Mouse (Mus musculus) lung, adult 18-20 months (tissue): ENCODE measurements around the gene Cacng4.

Experiments
- DNase-seq, 2 experiments: peaks; one replicate each; pipeline ENCODE4 v3.0.0; 2022; ENCODE audit warnings: mixed read lengths in 2 of 2

Gene Cacng4

DNA sequence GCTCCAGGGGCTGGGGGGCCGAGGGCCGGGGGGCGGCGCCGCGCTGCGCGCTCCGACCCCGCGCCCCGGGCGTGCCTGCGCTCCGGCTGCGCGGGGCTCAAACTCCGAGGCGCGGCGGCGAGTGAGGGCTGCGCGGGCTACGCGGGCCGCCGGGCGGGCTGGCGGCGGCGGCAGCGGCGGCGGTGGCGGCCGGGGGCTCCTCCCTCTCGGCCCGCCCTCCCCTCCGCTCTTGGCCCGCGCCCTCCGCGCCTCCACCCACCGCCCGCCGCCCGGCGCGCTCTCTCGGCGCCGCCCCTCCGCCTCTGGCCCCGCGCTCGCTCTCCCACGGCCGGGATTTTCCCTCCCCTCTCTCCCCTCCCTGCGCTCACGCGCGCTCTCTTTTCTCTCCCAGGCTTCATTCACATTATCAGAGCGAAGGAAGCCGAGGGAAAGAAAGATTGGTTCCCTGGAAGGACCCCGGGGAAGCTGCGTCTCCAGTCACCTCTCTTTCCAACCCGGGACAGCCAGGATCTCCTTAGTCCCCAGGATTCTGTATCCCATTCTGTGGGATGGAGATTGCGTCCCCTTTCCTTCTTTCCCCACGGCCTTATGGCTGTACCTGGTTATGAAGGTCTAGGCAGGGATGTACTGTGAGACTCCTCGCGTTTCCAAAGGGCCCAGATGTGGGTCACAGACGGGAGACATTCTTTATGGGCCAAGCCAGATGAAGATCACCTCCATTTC is at the start of gene Cacng4:
TSS of gene Cacng4 (minus strand) at position 11 of the 723 bp plus-strand sequence.
- no peak for DNase-seq

DNA sequence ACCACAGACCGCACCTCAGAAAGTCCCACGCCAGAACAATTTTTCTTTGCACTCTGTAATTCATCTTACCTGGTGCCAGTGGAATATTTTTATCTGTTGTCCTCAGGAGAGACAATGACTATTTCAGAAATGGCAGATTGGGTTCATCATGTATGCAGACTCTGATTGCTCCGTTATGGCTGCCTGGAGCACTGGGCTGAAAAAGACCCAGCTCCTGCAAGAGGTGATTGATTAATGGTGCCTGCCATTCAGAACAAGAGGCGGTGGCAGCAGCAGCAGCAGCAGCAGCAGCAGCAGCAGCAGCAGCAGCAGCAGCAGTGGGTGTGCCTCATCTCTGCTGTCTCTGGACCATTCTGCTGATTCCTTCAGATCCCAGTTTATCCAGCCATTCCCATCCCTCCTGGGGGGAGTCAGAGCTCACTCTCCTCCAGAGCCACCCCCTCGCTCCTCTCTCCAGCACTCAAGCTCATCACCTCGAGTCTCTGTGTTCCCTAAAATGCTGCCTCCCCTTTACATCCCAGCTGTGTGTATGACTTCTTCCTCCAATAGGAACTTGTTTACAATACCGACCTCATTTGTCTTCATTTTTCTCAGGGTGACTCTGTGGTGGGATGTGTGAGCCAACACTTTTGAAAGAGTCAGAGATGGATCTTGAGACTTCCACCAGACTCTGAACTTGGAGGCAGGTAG is 39.1 kb upstream of the Cacng4 start:
- no peak for DNase-seq

DNA sequence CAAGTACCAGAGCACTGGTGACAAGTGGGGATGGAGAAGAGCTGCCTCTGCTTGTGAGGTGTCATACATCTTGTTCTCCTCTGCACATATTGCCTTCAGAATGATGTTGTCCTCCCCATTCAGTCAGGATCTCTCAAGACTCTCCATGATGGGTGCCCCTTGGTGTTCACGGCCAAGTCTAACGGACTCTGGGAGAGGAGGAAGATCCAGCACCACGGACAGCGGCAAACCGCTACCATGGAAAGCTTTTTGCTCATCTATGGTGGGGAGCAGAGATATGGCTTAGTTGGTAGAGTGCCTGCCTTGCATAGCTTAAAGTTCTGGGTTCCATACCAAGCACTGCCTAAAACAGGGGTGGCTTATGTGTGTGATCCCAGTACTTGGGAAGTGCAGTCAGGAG is 22.8 kb upstream of the Cacng4 start:
- DNase-seq, result no peak

- no peak for DNase-seq
Measured at GRCm38 (mm10) chr11:107812941-107813648, 18.7 kb upstream of the Cacng4 start.

DNA sequence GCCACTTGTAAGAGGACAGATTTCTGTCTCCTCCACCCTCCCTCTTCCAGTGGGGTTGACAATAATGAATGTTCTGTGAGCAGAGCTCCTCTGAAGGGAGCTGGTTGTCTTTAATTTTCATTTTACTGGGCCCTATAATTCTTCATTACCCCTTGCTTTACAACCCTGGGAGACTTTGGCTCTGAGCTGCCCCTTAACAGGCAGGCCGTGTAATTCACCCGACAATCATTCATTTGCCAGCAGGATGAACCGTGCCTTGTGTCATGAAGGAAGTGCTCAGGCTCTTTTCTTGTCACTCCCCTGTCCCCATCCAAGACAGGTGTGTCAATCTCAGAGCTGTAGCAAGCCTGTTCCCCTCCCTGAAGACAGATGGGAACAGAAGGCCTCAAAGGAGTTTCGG is 18.1 kb upstream of the Cacng4 start:
- no peak for DNase-seq

DNA sequence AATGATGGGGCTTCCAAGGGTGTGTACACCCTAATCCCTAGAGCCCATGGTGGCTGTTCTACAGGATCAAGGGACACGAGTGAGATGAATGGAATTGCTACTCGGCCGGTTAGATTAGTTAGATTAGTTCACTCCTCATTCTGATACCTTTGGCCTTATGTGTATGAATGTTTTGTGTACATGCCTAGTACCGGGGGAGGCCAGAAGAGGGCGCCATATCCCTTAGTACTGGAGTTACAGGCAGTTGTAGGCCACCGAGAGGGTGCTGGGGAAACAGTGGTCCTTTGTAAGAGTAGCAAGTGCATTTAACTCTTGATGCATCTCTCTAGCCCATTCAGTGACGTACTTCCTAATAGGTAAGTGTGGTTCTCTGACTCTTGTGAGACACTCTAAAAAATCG is 14.2 kb upstream of the Cacng4 start:
- DNase-seq, result no peak

DNA sequence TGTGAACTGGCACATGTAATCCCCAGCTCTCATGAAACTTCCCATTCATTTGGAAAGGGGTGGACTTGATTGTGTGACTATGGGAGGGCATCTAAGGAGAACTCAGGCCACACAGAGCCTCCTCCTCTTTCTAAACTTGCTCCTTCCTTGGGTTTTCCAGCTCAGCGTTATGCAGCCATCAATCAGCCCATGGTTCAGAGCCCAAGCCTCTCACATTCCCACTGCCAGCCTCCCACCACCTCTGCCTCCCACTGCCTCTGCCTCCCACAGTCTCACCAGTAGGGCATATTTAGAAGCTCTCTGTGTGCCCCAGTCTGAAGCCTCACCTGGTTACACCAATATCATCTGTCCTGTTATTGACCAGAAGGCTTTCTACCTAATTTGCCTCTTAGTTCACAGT is 11.7 kb upstream of the Cacng4 start:
- no peak for DNase-seq

GRCm38 (mm10) chr11:107801946-107802345 is 7.6 kb upstream of the Cacng4 start:
- no peak for DNase-seq

DNA sequence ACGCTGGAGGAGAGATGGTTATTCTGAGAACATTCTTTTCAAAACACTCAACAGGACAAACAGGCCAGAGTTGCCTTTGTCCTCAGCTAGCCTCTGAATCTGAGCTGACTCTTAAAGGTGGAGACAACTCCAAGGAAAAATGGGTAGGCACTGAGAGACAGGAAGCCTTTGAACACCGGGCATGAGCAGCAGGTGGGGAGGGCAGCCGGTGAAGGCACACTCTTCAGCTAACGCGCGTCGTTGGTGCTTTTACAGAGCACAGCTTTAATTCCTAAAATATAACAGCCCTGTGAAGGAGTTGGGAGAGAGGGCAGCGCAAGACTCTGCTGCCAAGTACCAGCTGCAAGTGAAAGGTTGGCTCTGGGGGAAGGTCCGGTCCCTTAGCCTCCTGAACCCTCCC is 5.0 kb upstream of the Cacng4 start:
- DNase-seq, result no peak

- no peak for DNase-seq
Measured at GRCm38 (mm10) chr11:107796346-107796745, 2.0 kb upstream of the Cacng4 start.

DNA sequence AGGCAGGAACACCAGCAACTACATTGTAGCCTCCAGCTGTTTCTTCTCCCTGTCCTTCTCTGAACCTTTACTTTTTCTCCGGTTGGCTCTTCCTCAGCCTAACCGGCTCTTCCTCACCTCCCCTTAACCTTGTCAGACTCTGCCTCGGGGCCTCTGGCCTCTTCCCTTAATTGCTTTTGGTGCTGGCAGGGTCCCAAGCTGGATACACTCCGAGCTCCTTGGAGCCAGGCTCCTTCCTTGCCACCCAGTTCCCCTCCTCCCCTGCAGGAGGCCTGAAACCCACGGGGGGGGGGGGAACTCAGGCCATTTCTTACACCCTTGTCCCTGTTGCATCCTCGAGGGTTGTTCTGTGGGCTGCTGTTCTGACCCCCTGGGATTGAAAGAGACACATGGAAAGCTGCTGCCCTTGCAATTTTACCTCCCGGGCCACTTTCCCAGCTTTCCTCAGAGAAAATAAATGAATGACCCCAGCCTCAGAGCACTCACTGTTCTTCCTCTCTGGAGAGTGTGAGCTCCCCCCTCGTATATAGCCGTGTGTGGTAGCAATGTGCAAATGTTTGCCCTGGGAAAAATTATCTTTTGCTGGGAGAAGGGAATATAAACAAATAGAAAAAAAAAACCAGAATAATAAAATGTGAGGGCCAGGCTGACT is 1.2 kb upstream of the Cacng4 start:
- no peak for DNase-seq

DNA sequence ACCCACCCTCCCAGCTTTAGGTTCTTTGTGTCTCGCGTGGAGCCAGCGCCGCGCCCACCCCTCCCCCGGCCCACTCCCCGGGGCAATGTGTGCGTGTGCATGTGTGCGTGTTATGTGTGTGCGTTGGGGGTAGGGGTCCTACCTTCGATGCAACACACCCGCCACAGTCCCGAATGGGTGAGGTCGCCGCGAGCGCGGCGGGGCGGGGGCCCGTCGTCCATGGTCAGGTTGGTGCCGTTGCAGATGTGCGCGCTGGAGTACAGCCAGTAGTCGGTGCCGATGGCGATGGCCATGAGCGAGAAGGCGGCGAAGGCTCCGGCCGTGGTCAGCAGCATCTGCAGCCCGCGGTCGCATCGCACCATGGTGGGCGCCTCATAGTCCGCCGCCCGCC is 259 bp downstream of the Cacng4 start:
- no peak for DNase-seq

GRCm38 (mm10) chr11:107793200-107794102 is 906 bp downstream of the Cacng4 start:
- DNase-seq, result no peak

GRCm38 (mm10) chr11:107792136-107792535 is 2.2 kb downstream of the Cacng4 start:
- DNase-seq, result no peak

DNA sequence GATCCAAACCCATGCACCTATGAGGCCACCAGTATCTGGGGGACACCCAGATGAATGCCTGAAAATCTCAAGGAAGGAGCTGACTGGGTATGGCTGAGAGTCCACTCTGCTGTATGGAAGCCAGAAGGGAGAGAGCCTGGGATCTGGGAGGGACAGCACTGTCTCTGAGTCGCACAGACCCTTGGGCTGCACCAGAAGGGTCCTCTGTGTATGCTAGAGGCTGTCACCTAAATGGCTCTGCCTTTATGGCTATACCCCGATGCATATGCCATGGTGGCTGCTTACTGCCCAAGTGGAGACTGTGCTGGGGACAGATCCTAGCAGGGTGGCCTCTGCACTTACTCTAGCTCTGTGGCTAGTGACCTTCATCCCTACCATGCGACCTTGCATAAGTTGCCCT is 8.6 kb downstream of the Cacng4 start:
- DNase-seq, result no peak

- no peak for DNase-seq
Measured at GRCm38 (mm10) chr11:107785288-107785687, 9.1 kb downstream of the Cacng4 start.

DNA sequence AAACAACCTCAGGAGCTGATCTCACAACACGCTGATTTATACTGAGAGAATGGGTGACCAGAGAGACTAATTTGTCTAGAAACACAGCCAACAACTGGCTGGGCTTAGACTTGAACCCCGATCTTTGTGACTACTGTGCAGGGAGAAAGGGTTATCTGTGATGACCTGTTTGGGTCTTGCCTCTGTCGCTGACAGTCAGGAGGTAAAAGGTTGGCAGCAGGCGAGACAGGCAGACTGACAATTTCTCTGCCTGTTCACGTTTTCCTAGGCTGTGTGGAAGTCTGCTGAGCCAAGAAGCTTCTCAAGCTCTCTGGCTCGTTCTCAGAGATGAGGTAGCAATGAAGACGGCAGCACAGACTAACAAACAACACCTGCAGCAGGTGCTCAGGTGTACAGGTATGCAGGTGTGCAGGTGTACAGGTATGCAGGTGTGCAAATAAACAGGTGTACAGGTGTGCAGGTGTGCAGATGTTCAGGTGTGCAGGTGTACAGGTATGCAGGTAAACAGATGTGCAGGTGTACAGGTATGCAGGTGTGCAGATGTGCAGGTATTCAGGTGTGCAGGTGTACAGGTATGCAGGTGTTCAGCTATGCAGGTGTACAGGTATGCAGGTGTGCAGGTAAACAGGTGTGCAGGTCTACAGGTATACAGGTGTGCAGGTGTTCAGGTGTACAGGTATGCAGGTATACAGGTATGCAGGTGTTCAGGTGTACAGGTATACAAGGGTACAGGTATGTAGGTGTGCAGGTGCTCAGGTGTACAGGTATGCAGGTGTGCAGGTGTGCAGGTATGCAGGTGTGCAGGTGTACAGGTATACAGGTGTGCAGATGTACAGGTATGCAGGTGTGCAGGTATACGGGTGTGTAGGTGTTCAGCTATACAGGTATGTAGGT is 10.2 kb downstream of the Cacng4 start:
- DNase-seq, result no peak

GRCm38 (mm10) chr11:107782591-107782990 is 11.8 kb downstream of the Cacng4 start:
- DNase-seq, result no peak

DNA sequence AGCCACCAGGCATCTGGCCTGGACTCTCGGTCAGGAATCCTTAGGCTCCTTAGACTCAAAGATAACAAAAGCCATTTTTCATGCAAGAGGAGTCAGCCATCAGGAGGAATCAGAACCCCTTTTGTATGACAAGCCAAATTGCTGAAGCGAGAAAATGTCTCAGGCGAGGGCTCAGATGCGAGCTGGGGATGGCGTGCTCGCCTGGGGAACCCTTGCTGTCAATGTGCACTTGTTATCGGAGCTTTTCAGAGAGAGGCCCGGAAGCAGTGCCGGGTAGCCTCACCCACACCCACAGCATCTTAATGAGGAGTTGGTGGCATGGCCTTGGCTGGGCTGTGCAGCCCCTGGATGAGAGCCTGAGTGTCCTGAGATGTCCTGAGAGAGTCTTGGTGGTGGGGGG is 15.5 kb downstream of the Cacng4 start:
- DNase-seq, result no peak

DNA sequence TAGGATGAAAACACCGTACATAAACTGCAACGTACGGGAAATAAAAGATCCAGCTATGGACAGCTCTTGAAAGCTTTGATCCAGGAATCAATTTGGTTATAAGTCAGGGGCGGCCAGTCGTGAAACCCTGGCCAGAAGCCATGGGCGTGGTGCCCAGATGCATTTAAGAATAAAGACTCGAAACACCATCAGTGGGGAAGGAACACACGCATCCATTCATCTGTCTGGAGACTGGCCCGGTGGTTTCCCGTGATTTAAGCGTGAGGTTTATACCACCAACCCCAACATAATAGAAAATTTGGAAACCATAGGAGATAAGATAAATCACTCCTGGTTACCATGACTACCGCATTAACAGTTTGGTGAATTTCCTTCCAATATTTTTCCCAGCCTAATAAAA is 16.9 kb downstream of the Cacng4 start:
- no peak for DNase-seq

DNA sequence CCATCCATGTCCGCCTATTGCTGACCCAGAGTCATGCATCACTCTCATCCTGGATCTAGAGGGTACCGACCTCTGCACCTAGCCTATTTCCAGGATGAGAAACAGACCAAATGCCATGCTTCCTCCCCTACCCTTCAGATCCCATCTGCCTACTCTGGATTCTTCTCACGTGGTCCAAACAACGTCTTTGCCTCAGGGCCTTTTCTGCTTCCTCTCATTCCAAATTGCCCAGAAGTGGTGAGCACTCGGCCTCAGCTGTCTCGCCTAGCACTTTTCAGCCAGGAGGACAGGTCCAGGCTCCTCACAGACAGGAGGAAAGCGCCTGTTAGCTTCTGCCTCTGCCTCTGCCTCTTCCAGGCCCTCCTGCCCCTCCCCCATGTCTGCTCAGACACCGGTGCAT is 21.0 kb downstream of the Cacng4 start:
- no peak for DNase-seq
